Mouse (Mus musculus) bone marrow macrophage, adult 2 months (primary cell): ENCODE results near the gene Gm26602. TPM values are rescaled to one million over a fixed set of nuclear protein-coding genes. Genes with fewer than 3 reads are reported as not detected.

Experiments used
- H3K27ac ChIP-seq: 2 replicates; pipeline ENCODE4 v1.5.1; 2012; ENCODE audit warnings: low read depth, low read length; ENCODE audit not compliant: insufficient read depth
- H3K4me1 ChIP-seq: 2 replicates; pipeline ENCODE4 v1.6.1; 2012; ENCODE audit warnings: low read length; ENCODE audit not compliant: control insufficient read depth, insufficient read depth
- H3K4me3 ChIP-seq: 2 replicates; pipeline ENCODE4 v1.5.1; 2012; ENCODE audit warnings: mild to moderate bottlenecking, low read length, moderate library complexity; ENCODE audit not compliant: insufficient read depth
- CTCF ChIP-seq: IDR thresholded peaks from 2 replicates; pipeline ENCODE4 v1.5.1; 2012; ENCODE audit warnings: low read depth, mild to moderate bottlenecking, low read length, moderate library complexity
- POLR2A ChIP-seq: IDR thresholded peaks from 2 replicates; pipeline ENCODE4 v1.6.1; 2012; ENCODE audit warnings: mild to moderate bottlenecking, low read depth, low read length, borderline replicate concordance
- polyA plus RNA-seq: library from polyadenylated mRNA; stranded (reverse); fragments of >200 nt; gene quantifications from 2 replicates; pipeline ENCODE4 v1.2.4, GENCODE M21; 2012; ENCODE audit not compliant: missing spikeins, insufficient read depth, insufficient read length

Gene Gm26602
- polyA plus RNA-seq, 1 experiment = not detected

DNA sequence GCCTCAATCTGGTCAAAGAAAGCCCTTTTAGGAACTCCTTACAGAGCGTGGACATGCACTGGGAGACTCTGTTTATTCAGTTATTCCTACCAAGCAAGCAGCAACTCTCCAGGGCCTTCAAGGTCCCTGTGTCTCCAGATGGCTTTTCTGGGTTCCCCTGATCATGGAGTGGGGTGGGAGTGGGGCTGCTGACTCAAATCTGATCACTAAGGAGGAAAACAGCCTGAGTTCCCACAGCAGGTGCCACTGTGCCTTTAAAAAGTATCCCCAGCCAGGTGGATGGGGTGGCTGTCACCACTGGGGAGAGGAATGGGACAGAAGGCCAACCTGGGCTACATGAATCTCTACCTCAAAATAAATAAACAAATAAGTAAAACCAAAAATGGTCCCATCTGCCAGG is 32.3 kb downstream of the Gm26602 start:
- no peak overlapping the region for H3K27ac ChIP-seq
- H3K4me3 ChIP-seq = no peak overlapping the region
- TF ChIP-seq CTCF (no peak), POLR2A (no peak)
- peaks cover 46% of the 10 kb centered on the region for H3K4me1 ChIP-seq

- H3K4me1 ChIP-seq = peaks cover 41% of the 10 kb centered on the region
- TF ChIP-seq POLR2A (no peak), CTCF (no peak)
- no peak overlapping the region for H3K4me3 ChIP-seq
- no peak overlapping the region for H3K27ac ChIP-seq
Measured at GRCm38 (mm10) chr10:79943471-79943901, 32.8 kb downstream of the Gm26602 start.

DNA sequence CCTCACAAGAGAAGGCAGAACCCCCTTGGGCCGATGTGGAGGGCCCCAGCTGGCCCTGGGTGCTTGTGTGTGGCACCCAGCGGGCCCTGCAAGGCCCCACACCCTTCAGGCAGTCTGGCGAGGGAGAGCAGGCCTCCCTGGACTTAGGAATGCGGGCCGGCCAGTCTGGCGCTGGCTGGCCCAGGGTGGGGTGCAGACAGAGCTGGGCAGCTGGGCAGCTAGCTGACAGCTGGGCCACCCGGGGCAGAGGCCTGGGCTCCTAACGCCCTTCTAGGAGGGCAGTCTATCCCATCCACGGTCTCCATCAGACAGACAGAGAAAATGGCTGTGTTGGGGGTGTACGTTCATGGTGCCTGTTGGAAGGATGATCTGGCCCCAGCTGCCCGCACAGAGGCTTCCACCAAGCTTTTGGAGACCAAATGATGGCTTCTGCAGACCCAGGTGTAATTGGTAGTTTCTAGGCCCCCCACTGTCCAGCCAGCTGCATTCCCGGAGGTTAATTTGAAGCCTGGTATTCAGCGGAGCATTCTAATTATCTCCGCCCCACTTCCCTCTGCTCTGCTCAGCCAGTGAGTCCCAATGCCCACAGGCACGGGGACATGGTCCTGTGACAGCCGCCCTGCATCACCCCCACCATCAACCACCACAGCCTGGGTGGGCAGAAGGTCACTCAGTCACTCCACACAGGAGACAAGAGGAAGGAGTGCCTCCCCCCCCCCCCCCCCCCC is 35.0 kb downstream of the Gm26602 start:
- peaks cover 23% of the 10 kb centered on the region for H3K4me1 ChIP-seq
- no peak overlapping the region for H3K27ac ChIP-seq
- no peak for TF ChIP-seq POLR2A
- no peak for TF ChIP-seq CTCF
- no peak overlapping the region for H3K4me3 ChIP-seq

DNA sequence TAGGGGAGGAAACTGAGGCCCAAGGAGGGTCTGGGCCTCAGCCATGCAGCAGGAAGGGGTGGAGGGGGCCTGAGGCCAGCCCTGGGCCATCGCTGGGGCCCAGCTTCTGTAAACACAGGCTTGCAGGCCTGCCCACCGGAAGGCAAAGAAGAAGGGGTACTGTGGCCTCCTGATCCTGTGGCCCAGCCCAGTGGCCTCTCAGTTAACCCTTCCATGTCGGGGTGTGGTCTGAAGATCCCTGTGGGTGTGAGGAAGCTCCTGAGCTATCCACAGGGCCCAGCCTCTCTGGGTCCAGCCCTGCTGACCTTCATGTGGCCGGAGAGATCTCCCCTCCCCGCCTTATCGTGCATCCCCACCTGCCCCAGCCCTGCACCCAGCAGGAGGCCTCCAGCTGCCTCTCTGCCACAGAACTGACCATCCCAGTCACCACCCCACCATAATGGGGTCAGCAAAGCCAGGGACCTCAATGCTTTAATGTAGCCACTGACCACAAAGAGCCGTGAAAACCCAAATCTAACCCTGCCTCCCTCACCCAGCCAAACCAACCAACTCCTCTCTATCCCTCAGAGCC is 36.2 kb downstream of the Gm26602 start:
- TF ChIP-seq CTCF = no peak
- Histone ChIP-seq H3K27ac (no peak overlapping the region), H3K4me3 (no peak overlapping the region), H3K4me1 (peaks cover 13% of the 10 kb centered on the region)

DNA sequence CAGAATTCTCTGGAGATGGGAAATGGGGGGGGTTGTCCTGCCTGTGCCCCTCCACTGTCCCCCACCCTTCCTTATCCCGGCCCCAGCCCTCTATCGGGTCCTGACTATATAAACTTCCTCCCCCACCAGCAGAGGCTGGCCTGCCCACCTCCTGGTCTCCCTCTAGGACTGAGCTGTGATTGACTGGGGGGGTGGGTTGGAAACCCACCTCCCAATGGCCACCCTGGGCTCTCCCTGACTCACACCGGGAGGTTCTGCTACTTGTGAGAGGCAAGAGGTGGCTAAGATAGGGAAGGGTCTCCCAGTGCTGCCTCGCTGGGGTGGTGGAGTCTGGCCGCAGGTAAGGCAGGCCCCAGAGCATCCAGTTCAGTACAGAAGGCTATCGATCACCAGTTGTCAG is 36.8 kb downstream of the Gm26602 start:
- Histone ChIP-seq H3K4me1 (peaks cover 10% of the 10 kb centered on the region), H3K27ac (no peak overlapping the region), H3K4me3 (no peak overlapping the region)
- no peak for TF ChIP-seq POLR2A
- TF ChIP-seq CTCF = no peak

DNA sequence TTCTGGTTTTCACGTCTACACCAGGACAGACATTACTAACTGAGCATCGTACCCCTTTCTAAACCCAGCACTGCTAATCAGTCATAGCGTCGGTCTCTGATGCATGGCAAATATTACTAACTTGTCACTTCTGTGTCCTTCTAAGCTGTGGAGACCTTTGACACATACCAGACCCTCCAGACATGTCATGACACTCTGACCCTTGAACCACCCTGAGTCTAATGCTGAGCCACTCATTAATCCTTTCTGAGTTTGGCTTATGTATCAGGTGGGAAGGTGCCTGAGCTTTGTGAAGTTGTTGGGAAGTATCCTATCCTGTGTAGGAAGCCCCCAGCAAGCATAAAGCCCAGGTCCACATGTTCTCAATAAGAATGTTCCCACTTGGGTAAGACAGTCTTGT is 39.2 kb downstream of the Gm26602 start:
- Histone ChIP-seq H3K27ac (no peak overlapping the region), H3K4me1 (peaks cover 10% of the 10 kb centered on the region), H3K4me3 (no peak overlapping the region)
- TF ChIP-seq POLR2A (no peak), CTCF (no peak)

DNA sequence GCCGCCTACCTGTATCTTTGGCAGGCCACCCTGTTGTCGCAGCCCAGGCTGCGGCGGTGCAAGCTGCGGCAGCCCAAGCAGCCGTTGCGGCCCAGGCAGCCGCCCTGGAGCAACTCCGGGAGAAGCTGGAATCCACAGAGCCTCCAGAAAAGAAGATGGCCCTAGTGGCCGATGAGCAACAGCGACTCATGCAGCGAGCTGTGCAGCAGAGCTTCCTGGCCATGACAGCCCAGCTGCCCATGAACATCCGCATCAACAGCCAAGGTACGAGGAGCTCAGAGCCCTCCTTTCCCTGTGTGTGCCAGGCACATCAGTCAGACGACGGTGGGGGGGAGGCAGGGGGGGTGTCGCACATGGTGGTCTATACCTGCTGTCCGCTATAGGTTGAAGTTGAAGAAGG is 40.0 kb downstream of the Gm26602 start:
- Histone ChIP-seq H3K4me1 (peaks cover 6% of the 10 kb centered on the region; the same call in 1 of the 2 replicates), H3K27ac (no peak overlapping the region), H3K4me3 (no peak overlapping the region)
- TF ChIP-seq POLR2A = no peak
- no peak for TF ChIP-seq CTCF

- Histone ChIP-seq H3K4me1 (no peaks in the 10 kb centered on the region), H3K27ac (no peak overlapping the region), H3K4me3 (no peak overlapping the region)
- TF ChIP-seq POLR2A (no peak), CTCF (peak; percentile 57)
Measured at GRCm38 (mm10) chr10:79953946-79954345, 43.3 kb downstream of the Gm26602 start.

GRCm38 (mm10) chr10:79955691-79956090 is 45.0 kb downstream of the Gm26602 start:
- H3K4me1 ChIP-seq = no peaks in the 10 kb centered on the region

DNA sequence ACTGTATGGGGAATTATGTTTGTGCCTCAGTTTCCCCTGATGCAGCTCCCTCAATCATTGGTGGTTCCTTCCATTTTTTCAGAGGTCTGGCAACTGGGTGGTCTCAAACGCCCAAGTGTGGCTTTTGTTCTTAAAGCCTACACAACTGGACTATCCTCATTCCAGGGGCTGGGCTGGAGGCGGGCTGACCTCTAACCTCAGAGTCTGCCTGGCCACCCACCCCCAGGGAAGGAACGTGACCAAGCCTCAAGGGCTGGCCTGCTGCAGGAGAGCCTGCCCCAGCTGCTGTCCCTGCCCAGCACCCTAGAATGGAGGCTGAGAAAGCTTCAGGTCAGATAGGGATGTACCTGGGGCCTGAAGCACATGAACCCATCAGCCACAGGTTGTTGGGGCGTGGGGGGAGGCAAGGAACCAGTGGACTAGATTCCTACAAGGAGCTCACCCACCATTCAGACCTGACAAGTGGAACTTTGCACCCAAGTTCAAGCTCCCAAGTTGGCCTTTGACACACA is 46.0 kb downstream of the Gm26602 start:
- Histone ChIP-seq H3K4me1 (peaks cover 4% of the 10 kb centered on the region), H3K27ac (no peak overlapping the region), H3K4me3 (no peak overlapping the region)
- TF ChIP-seq POLR2A = no peak
- no peak for TF ChIP-seq CTCF

More at GRCm38 (mm10) chr10:79955691-79956090, 45.0 kb downstream of the Gm26602 start:
- Histone ChIP-seq H3K27ac (no peak overlapping the region), H3K4me3 (no peak overlapping the region)
- TF ChIP-seq POLR2A (no peak), CTCF (no peak)
